In the genomic region with DNA sequence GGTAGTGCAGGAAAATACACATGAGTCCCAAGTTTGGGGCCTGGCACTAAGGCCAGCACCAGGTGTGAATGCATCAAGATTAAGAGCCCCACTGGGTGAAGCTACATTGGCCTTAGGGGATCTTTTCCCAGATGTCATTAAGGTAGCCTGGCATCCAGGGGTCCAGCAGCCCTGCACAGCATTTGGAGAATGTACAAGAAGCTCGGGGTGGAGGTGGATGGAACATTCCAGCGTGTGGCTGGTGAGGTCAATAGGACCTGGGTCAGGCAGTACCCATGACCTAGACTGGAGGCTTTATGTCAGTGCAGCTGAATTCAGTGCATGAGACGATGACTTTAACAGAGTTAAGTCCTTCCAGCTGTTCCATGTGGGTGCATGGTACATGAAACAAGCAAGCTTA, we compare ENCODE assay signal across 25 mouse cellular contexts. TPM values are rescaled to one million over a fixed set of nuclear protein-coding genes. Genes with fewer than 3 reads are reported as not detected.
A peak's percentile ranks its signal among the peaks of the same experiment; 100 is the strongest.
DNase-seq lines count a peak whose midpoint lies in the region; ATAC-seq lines count a peak whose summit lies in the region.
"Had no signal": no experiment of that assay in that cellular context is flagged by ENCODE, and none has a peak within 500 bp of the region (broad histone marks: within the 10 kb centered on the region; RNA-seq: fewer than 3 reads in every experiment).

No protein-coding gene starts in this region.

- peaks cover 99% of the 10 kb centered on the region for H3K4me1 ChIP-seq in erythroblast, embryonic 14.5 days (ENCODE audit: control insufficient read depth)
- H3K4me1 ChIP-seq in kidney, embryonic 14.5 days (ENCODE audit: control insufficient read depth, insufficient read depth, low read length) = peaks cover 19% of the 10 kb centered on the region; the same call in 1 of the 2 replicates
- H3K4me1 ChIP-seq in liver, embryonic 12.5 days = peaks cover 97% of the 10 kb centered on the region

- no peak overlapping the region for H3K4me2 ChIP-seq in kidney, embryonic 14.5 days (replicated peaks; ENCODE audit: low read depth, low read length)
- peak overlapping the region; percentile 79 for H3K4me2 ChIP-seq in liver, embryonic 12.5 days
- H3K4me2 ChIP-seq: embryonic facial prominence, embryonic 12.5 days; hindbrain, embryonic 13.5 days; limb, embryonic 12.5 days; midbrain, embryonic 11.5 days had no signal

- peak overlapping the region; percentile 47 for H3K4me3 ChIP-seq in erythroblast, embryonic 14.5 days (replicated peaks)
- H3K4me3 ChIP-seq in kidney, embryonic 14.5 days (ENCODE audit: low read length) = no peak overlapping the region
- H3K4me3 ChIP-seq in liver, embryonic 12.5 days = no peak overlapping the region
- H3K4me3 ChIP-seq: embryonic facial prominence, embryonic 12.5 days; hindbrain, embryonic 13.5 days; limb, embryonic 12.5 days had no signal

- DNase-seq in kidney, adult 11 months = peak; percentile 35
- DNase-seq in liver = no peak
- no peak for DNase-seq in left cerebral cortex, postnatal 4 days
- DNase-seq: adrenal gland, adult 8-10 months; cerebellum, adult 11-12 months; cerebellum, postnatal 14 days; layer of hippocampus, adult 9-11 months; lung, adult 2 months; lung, postnatal 14 days; thymus, adult 18-20 months; thymus, postnatal 36 days had no signal

- no peaks in the 10 kb centered on the region for H3K9me3 ChIP-seq in erythroblast, embryonic 14.5 days (ENCODE audit: control insufficient read depth, low read length)
- no peaks in the 10 kb centered on the region for H3K9me3 ChIP-seq in kidney, embryonic 14.5 days (ENCODE audit: control insufficient read depth, low read length)
- H3K9me3 ChIP-seq in liver, embryonic 12.5 days (replicated peaks) = no peaks in the 10 kb centered on the region
- H3K9me3 ChIP-seq: embryonic facial prominence, embryonic 12.5 days; hindbrain, embryonic 13.5 days; limb, embryonic 12.5 days had no signal

- H3K36me3 ChIP-seq in erythroblast, embryonic 14.5 days (ENCODE audit: control insufficient read depth) = peaks cover 45% of the 10 kb centered on the region
- H3K36me3 ChIP-seq in kidney, embryonic 14.5 days (ENCODE audit: control insufficient read depth, insufficient read depth, low read length) = no peaks in the 10 kb centered on the region
- no peaks in the 10 kb centered on the region for H3K36me3 ChIP-seq in liver, embryonic 12.5 days
- H3K36me3 ChIP-seq: embryonic facial prominence, embryonic 12.5 days; hindbrain, embryonic 13.5 days; limb, embryonic 12.5 days had no signal

- no peak for ATAC-seq in erythroblast, adult 5-6 weeks (replicated peaks; ENCODE audit: low FRiP score, poor library complexity, severe bottlenecking)
- ATAC-seq in kidney, embryonic 14.5 days (ENCODE audit: low FRiP score, low TSS enrichment) = no peak
- ATAC-seq in liver, embryonic 12.5 days = no peak
- ATAC-seq: activated CD4-positive, CD25-positive, alpha-beta regulatory T cell, adult 4 months; forebrain, embryonic 14.5 days had no signal

- H3K27me3 ChIP-seq in erythroblast, embryonic 14.5 days (ENCODE audit: control insufficient read depth) = peaks cover 2% of the 10 kb centered on the region; the same call in 1 of the 2 replicates
- peaks cover 35% of the 10 kb centered on the region for H3K27me3 ChIP-seq in kidney, embryonic 14.5 days (ENCODE audit: control insufficient read depth, insufficient read depth, low read length)
- peaks cover 13% of the 10 kb centered on the region for H3K27me3 ChIP-seq in liver, embryonic 12.5 days (replicated peaks)

- 78% methylated on average over 3 of the region's 3 CpGs for WGBS in kidney, embryonic 14.5 days
- WGBS in liver, embryonic 12.5 days (ENCODE audit: insufficient replicate concordance) = 80% methylated on average over 3 of the region's 3 CpGs

- H3K9ac ChIP-seq in kidney, embryonic 14.5 days (ENCODE audit: low read depth, low read length) = no peak overlapping the region
- no peak overlapping the region for H3K9ac ChIP-seq in liver, embryonic 12.5 days
- H3K9ac ChIP-seq: embryonic facial prominence, embryonic 12.5 days; hindbrain, embryonic 13.5 days; limb, embryonic 12.5 days had no signal

- intact Hi-C loops in left cerebral cortex, postnatal 4 days (cut with DNase I) = no loop called here

- no peak overlapping the region for H3K27ac ChIP-seq in kidney, embryonic 14.5 days (ENCODE audit: low read depth, low read length)
- peak overlapping the region; percentile 99 for H3K27ac ChIP-seq in liver, embryonic 12.5 days
- H3K27ac ChIP-seq: embryonic facial prominence, embryonic 12.5 days; hindbrain, embryonic 13.5 days; limb, embryonic 12.5 days had no signal

RNA-seq across cellular contexts. Expression of gene Pdzk1ip1, which starts 3.3 kb away (rescaled TPM):
- polyA plus RNA-seq in erythroblast, embryonic 14.5 days (2012) = 0.99 and 2.2 TPM in 2 replicates
- total RNA-seq in erythroblast, adult 5-6 weeks (2015; ENCODE audit: low replicate concordance) = 377 and 402 TPM in 2 replicates
- total RNA-seq in erythroblast, adult 5-6 weeks (2017; ENCODE audit: low replicate concordance) = 332 and 366 TPM in 2 replicates
- polyA plus RNA-seq in kidney, embryonic 14.5 days (2014; fragmentation: Nextera tagmentation; extraction: Ambion mirVana) = 87.9 and 90.5 TPM in 2 replicates
- polyA plus RNA-seq in liver, embryonic 12.5 days (2016; fragmentation: Nextera tagmentation; extraction: Ambion mirVana) = 30.2 and 33.1 TPM in 2 replicates
- under 1 TPM; 0.84 to 0.95 TPM for total RNA-seq in left cerebral cortex, postnatal 4 days (2021)
- total RNA-seq: gastrocnemius, adult 8-10 months had no signal

RNA-seq across cellular contexts. Expression of gene Tal1, which starts 35.6 kb away (rescaled TPM):
- polyA plus RNA-seq in erythroblast, embryonic 14.5 days (2012) = 65.6 and 98.0 TPM in 2 replicates
- total RNA-seq in erythroblast, adult 5-6 weeks (2015; ENCODE audit: low replicate concordance) = 75.1 and 94.0 TPM in 2 replicates
- 92.9 and 102 TPM in 2 replicates for total RNA-seq in erythroblast, adult 5-6 weeks (2017; ENCODE audit: low replicate concordance)
- 1.7 and 2.0 TPM in 2 replicates for polyA plus RNA-seq in kidney, embryonic 14.5 days (2014; fragmentation: Nextera tagmentation; extraction: Ambion mirVana)
- polyA plus RNA-seq in liver, embryonic 12.5 days (2016; fragmentation: Nextera tagmentation; extraction: Ambion mirVana) = 57.1 and 58.7 TPM in 2 replicates
- 1 to 10 TPM; 2.1 to 2.4 TPM for total RNA-seq in left cerebral cortex, postnatal 4 days (2021)
- polyA plus RNA-seq: activated CD4-positive, CD25-positive, alpha-beta regulatory T cell, adult 4 months had no signal

RNA-seq across cellular contexts. Expression of gene Cyp4x1, which starts 42.3 kb away (rescaled TPM):
- not detected in 2 replicates for polyA plus RNA-seq in erythroblast, embryonic 14.5 days (2012)
- total RNA-seq in erythroblast, adult 5-6 weeks (2015; ENCODE audit: low replicate concordance) = not detected in 2 replicates
- not detected in 2 replicates for total RNA-seq in erythroblast, adult 5-6 weeks (2017; ENCODE audit: low replicate concordance)
- polyA plus RNA-seq in kidney, embryonic 14.5 days (2014; fragmentation: Nextera tagmentation; extraction: Ambion mirVana) = 0.37 and 0.54 TPM in 2 replicates
- 0.08 and 0.14 TPM in 2 replicates for polyA plus RNA-seq in liver, embryonic 12.5 days (2016; fragmentation: Nextera tagmentation; extraction: Ambion mirVana)
- 10 to 100 TPM; 21.1 to 22.1 TPM for total RNA-seq in left cerebral cortex, postnatal 4 days (2021)
- total RNA-seq: adrenal gland, adult 8-10 months; gastrocnemius, adult 8-10 months; heart, postnatal 25 days; megakaryocyte progenitor cell, adult 5-6 weeks had no signal
- polyA plus RNA-seq: activated CD4-positive, CD25-positive, alpha-beta regulatory T cell, adult 4 months; heart, embryonic 14.5 days; limb, embryonic 12.5 days; lung, adult 2 months had no signal

Comparison
In these comparisons a context has a peak if more than half of its experiments do, and no peak if none do; other contexts are left out.
1. RNA of gene Tal1, which starts 35.6 kb away (polyA plus RNA-seq): 65.6 to 98.0 TPM in erythroblast, embryonic 14.5 days and 57.1 to 58.7 TPM in liver, embryonic 12.5 days; 1.7 to 2.0 TPM in kidney, embryonic 14.5 days; every median in the first group is over 10 times any median in the second.